Mouse (Mus musculus) kidney, adult 2 months (tissue): ENCODE data around the gene Zfp473.

ENCODE experiments used
- CTCF ChIP-seq: fragments of 200-500 bp; conservative IDR thresholded peaks from 2 replicates; pipeline ENCODE4 v1.5.1; 2011; ENCODE audit warnings: low read depth, mild to moderate bottlenecking, control low read depth, low read length, moderate library complexity, mixed read lengths; ENCODE audit not compliant: insufficient read depth, insufficient read length
- POLR2A ChIP-seq: fragments of 200-500 bp; IDR thresholded peaks from one replicate; pipeline ENCODE4 v1.6.1; 2011; ENCODE audit warnings: low read depth, low read length, control low read depth

GRCm38 (mm10) chr7:44789531-44789930, 38.7 kb upstream of the Zfp473 start:
- no peak for TF ChIP-seq POLR2A
- no peak for TF ChIP-seq CTCF
